17 mouse cellular contexts compared by ENCODE assay signal in the genomic region with DNA sequence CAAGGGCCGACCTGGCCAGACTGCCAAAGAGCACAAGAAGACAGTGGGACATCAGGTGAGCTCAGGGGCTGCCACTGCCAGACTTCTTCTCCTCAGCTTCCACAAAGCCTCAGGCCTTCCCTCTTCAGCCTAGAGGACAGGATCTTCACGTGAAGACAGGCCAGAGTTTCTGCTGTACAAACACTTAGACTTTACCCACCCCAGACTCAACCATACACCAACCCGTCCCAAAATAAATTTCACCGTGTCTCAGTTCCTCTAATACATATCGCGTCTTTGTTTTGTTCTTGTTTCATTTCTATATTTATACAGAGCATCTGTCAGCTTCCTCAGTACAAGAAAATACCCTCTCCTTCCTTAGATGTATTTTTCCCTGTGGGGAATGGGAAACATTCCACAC.
DNase-seq lines count a peak whose midpoint lies in the region; ATAC-seq and TF ChIP-seq lines count a peak whose summit lies in the region.
"Had no signal": no experiment of that assay in that cellular context is flagged by ENCODE, and none has a peak within 500 bp of the region (broad histone marks: within the 10 kb centered on the region; RNA-seq: fewer than 3 reads in every experiment).

No protein-coding gene starts in this region.

- H3K4me2 ChIP-seq in liver, embryonic 11.5 days: no peak overlapping the region
- no peak overlapping the region for H3K4me2 ChIP-seq in heart, postnatal 0 days (ENCODE audit: low read depth, low read length)
- H3K4me2 ChIP-seq: embryonic facial prominence, embryonic 12.5 days; midbrain, embryonic 11.5 days had no signal

- H3K27ac ChIP-seq in liver, adult 2 months (replicated peaks; ENCODE audit: insufficient read depth, low read depth, low read length): no peak overlapping the region
- H3K27ac ChIP-seq in liver, embryonic 11.5 days (ENCODE audit: low read depth, low read length): no peak overlapping the region
- peak overlapping the region; percentile 55; the same call in 1 of the 2 replicates for H3K27ac ChIP-seq in heart, postnatal 0 days (ENCODE audit: low read depth)
- no peak overlapping the region for H3K27ac ChIP-seq in gastrocnemius, adult 2 months
- H3K27ac ChIP-seq: embryonic facial prominence, embryonic 12.5 days; hindbrain, embryonic 10.5 days had no signal

- no peaks in the 10 kb centered on the region for H3K36me3 ChIP-seq in liver, adult 2 months (ENCODE audit: control insufficient read depth, insufficient read depth, low read length)
- H3K36me3 ChIP-seq in liver, embryonic 11.5 days (ENCODE audit: control insufficient read depth, insufficient read depth, low read length): no peaks in the 10 kb centered on the region
- peaks cover 22% of the 10 kb centered on the region; the same call in 1 of the 2 replicates for H3K36me3 ChIP-seq in heart, postnatal 0 days (replicated peaks; ENCODE audit: control insufficient read depth, insufficient read depth, low read length)

- no peak for ATAC-seq in liver, embryonic 11.5 days (replicated peaks; ENCODE audit: low FRiP score)
- no peak for ATAC-seq in heart, postnatal 0 days (ENCODE audit: insufficient read depth, low read depth)
- ATAC-seq: intestine, postnatal 0 days had no signal

- 81% methylated on average over 6 of the region's 6 CpGs for WGBS in liver, adult 2 months
- 83% methylated on average over 6 of the region's 6 CpGs for WGBS in liver, embryonic 11.5 days
- WGBS in heart, postnatal 0 days: 47% methylated on average over 6 of the region's 6 CpGs

- no peaks in the 10 kb centered on the region for H3K79me2 ChIP-seq in liver, adult 2 months (ENCODE audit: control insufficient read depth, insufficient read depth, low read length)

- intact Hi-C loops in gastrocnemius, adult 2 months (cut with DNase I): no loop called here

- H3K27me3 ChIP-seq in liver, adult 2 months (ENCODE audit: control insufficient read depth, insufficient read depth, low read length): no peaks in the 10 kb centered on the region
- no peaks in the 10 kb centered on the region for H3K27me3 ChIP-seq in liver, embryonic 11.5 days (replicated peaks; ENCODE audit: control insufficient read depth, insufficient read depth, low read length)
- H3K27me3 ChIP-seq in heart, postnatal 0 days (ENCODE audit: control insufficient read depth, insufficient read depth, low read length): no peaks in the 10 kb centered on the region
- H3K27me3 ChIP-seq: embryonic facial prominence, embryonic 12.5 days had no signal

- no peaks in the 10 kb centered on the region for H3K9me3 ChIP-seq in liver, embryonic 11.5 days (ENCODE audit: control insufficient read depth, low read length)
- no peaks in the 10 kb centered on the region for H3K9me3 ChIP-seq in heart, postnatal 0 days (replicated peaks; ENCODE audit: control insufficient read depth, low read length)
- H3K9me3 ChIP-seq: embryonic facial prominence, embryonic 12.5 days; hindbrain, embryonic 10.5 days had no signal

- no peak for TF ChIP-seq EP300 in heart, postnatal 0 days (IDR thresholded peaks at IDR 0.05; ENCODE audit: low read depth)

- H3K4me1 ChIP-seq in liver, adult 2 months (ENCODE audit: control insufficient read depth, insufficient read depth, low read length): no peaks in the 10 kb centered on the region
- H3K4me1 ChIP-seq in liver, embryonic 11.5 days (replicated peaks; ENCODE audit: control insufficient read depth, insufficient read depth, low read length): no peaks in the 10 kb centered on the region
- peaks cover 16% of the 10 kb centered on the region for H3K4me1 ChIP-seq in heart, postnatal 0 days (ENCODE audit: control insufficient read depth, insufficient read depth)
- H3K4me1 ChIP-seq: embryonic facial prominence, embryonic 12.5 days; hindbrain, embryonic 10.5 days had no signal

- TF ChIP-seq POLR2A in liver, adult 2 months (IDR thresholded peaks at IDR 0.05; ENCODE audit: extremely low read depth, insufficient read depth, low read length): no peak

- no peak overlapping the region for H3K9ac ChIP-seq in liver, adult 2 months (ENCODE audit: low read depth, low read length)
- no peak overlapping the region for H3K9ac ChIP-seq in liver, embryonic 11.5 days (ENCODE audit: low read depth, low read length)
- no peak overlapping the region for H3K9ac ChIP-seq in heart, postnatal 0 days (replicated peaks; ENCODE audit: low read depth, low read length)
- H3K9ac ChIP-seq: embryonic facial prominence, embryonic 12.5 days had no signal

- no peak for TF ChIP-seq CTCF in liver, adult 2 months (IDR thresholded peaks at IDR 0.05; ENCODE audit: low read depth, low read length)
- no peak for TF ChIP-seq CTCF in heart, postnatal 0 days (IDR thresholded peaks at IDR 0.05; ENCODE audit: low read depth)
- TF ChIP-seq CTCF in gastrocnemius, adult 2 months (IDR thresholded peaks at IDR 0.05): no peak

- no peak overlapping the region for H3K4me3 ChIP-seq in liver, adult 2 months (ENCODE audit: insufficient read depth, low read depth, low read length)
- H3K4me3 ChIP-seq in liver, embryonic 11.5 days (ENCODE audit: low read depth, low read length): no peak overlapping the region
- no peak overlapping the region for H3K4me3 ChIP-seq in heart, postnatal 0 days (ENCODE audit: low read depth, low read length)
- H3K4me3 ChIP-seq in gastrocnemius, adult 2 months: no peak overlapping the region
- H3K4me3 ChIP-seq: embryonic facial prominence, embryonic 12.5 days; hindbrain, embryonic 10.5 days had no signal

- DNase-seq in heart, adult 11 months: peak; percentile 93
- DNase-seq in heart, postnatal 4 days: no peak
- DNase-seq in liver, adult 2 months (ENCODE audit: extremely low read depth, low read depth, low spot score): peak; percentile 2
- DNase-seq in liver, embryonic 11.5 days (ENCODE audit: low spot score): no peak
- DNase-seq in heart, postnatal 0 days (ENCODE audit: low spot score): no peak
- peak; percentile 32 for DNase-seq in spleen, postnatal 10 days (ENCODE audit: low spot score in 2 of 2)
- no peak for DNase-seq in kidney, postnatal 14 days
- DNase-seq in gastrocnemius, adult 2 months: no peak
- DNase-seq: cerebellum, adult 9-10 months; gastrocnemius, postnatal 14 days; kidney, postnatal 25 days; lung, adult 2 months; thymus, postnatal 25 days had no signal

Comparison
In these comparisons a context has a peak if more than half of its experiments do, and no peak if none do; other contexts are left out.
1. DNase-seq: peak in heart, adult 11 months (single experiment), liver, adult 2 months (single experiment) and spleen, postnatal 10 days (2 of 2); none in heart, postnatal 4 days (single experiment), liver, embryonic 11.5 days (single experiment), heart, postnatal 0 days (single experiment), kidney, postnatal 14 days (single experiment) and gastrocnemius, adult 2 months (single experiment).